Mouse (Mus musculus) fibroblast of lung, adult 2 months (primary cell): ENCODE data around the gene Rab25.
A peak's percentile ranks its signal among the peaks of the same experiment; 100 is the strongest.

Experiments
- DNase-seq: peaks from one replicate; pipeline ENCODE4 v3.0.0-alpha.2; 2011; ENCODE audit warnings: low read depth

Gene Rab25

DNA sequence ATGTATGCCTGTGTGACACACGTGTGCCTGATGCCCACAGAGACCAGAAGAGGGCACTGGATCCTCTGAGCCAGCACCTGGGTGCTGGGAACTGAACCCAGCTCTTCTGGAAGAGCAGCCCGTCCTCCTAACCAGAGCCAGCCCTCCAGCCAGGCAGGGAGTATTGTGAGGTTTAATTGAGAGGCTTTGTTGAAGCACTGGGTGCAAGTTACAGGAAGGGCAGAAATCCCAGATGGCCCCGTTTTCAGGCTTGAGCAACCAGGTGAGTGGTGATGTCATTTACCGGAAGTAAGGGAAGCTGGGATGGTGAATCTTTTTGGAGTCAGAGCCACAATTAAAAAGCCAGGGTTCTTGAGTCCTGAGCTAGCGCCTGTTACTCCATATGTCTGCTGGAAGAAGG is 23.1 kb downstream of the Rab25 start:
- no peak for DNase-seq

DNA sequence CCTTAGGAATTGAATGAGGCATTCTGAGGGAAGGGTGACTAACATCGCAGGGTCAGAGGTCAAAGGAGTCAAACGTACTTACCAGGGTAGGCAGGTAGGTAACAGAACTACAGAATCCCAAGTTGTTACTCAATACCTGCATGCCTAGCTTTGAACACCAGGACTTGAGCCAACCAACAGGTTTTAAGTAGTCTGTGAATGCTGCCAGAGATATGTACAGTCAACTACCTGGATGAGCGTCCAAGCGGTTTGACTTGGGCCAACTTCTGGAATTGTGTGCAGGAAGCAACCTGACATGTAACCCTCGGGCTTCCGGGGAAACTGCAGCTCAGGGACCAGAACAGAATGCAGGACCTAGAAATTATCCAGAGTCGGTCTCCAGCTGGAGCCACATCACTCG is 25.1 kb downstream of the Rab25 start:
- DNase-seq, result no peak

DNA sequence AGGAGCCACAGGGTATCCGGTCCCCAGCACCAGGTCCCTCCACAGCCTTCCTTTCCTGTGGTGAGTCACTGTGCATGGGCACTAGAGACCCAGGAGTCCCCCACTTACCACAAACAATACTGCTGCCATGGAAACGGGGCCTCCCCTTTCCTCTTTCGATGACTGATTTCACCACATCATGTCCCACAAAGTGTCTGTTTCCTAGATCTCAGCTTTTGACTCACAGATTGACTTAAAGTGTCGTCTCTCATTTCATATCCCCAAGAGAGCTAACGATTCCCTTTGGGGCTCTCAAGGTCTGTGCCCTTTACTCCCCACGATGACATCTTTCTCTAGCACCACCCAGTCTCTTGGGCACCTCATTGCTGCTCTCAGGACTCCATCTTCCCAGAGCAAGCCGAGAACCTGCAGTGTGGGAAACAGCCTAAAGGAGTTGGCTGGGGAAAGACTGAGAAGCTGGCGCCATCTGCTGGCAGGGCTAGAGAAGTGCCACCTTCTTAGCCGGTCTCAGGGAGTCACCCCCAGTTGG is 26.2 kb downstream of the Rab25 start:
- DNase-seq, result no peak

DNA sequence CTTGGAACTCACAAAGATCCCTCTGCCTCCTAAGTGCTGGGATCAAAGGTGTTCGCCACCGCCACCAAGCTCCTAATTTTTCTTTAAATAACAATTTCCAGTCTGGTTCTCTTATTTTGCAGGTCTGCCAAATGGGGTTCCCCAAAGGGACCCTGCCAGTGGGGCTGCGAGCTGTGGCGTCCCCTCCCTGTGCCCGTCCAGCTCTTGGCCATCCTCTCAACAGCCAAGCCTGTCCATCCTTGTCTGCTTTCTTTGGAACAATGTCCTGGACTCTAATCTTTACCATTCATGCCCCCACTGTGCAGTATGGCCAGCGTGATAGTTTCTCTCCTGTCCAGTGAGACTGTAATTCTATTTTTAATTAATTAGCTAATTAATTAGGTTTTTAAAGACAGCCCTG is 26.9 kb downstream of the Rab25 start:
- no peak for DNase-seq

DNA sequence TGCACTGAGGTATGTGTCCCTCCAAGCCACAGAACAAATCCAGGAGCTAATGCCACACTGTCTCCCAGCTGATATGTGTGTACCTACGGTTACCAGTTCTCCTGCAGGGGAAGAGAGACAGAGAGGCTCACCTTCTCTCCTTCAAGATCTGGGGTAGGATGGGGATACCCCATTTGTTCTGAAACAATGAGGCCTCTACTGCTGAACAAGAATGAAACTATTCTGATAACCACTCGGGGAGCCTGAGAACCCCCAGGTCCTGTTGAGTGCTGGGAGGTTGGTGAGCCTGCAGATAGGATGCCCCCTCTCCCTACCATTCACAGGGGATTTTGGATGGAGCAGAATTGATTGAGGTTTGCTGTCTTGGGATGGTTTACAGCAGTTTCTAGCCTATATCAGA is 28.0 kb downstream of the Rab25 start:
- DNase-seq, result no peak

DNA sequence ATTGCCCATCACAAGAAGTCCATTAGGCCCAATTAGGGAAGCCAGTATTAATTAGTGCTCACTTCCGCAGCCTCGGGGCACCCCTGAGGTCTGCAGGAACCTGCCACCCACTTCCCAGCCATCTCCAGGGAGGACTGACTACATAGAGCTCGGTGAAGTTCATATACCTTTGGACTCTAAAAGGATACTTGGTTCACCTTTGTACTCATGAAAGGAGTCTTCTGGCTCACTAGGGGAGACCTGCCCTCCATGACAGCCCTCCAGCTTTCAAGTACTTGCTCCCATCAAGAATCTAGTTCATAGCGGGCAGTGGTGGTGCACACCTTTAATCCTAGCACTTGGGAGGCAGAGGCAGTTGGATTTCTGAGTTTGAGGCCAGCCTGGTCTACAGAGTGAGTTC is 29.7 kb downstream of the Rab25 start:
- no peak for DNase-seq

DNA sequence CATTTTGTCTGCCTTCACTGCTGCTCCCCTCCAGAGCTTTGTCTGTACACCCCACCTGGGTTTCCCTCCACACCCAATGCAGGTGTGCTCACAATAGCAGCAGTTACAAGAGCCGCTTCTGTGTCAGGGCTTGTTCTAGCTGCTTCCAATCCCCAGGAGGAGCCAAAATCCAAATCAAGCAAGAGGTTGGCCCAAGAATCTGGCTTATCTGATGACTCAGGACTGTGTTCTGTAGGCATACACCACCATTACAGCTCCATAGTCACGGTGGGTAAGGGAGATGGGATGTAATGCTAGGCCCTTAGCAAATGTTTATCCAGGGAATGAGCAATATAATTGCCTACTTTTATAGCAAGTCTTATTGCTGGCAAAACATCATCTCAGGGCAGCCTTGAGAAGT is 31.7 kb downstream of the Rab25 start:
- DNase-seq, result no peak

DNA sequence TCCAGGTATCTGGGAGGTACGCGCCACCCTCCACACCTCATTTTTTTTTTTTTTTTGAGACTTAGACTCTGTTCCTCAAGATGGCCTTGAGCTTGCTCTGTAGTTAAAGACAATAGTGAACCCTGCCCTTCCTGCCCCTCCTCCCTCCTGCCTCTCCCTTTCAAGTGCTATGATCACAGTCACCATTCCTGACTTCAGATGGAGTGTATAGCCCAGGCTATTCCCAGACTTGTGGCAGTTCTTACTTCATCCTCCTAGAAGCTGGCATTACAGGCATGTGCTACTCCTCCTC is 33.1 kb downstream of the Rab25 start:
- no peak for DNase-seq

DNA sequence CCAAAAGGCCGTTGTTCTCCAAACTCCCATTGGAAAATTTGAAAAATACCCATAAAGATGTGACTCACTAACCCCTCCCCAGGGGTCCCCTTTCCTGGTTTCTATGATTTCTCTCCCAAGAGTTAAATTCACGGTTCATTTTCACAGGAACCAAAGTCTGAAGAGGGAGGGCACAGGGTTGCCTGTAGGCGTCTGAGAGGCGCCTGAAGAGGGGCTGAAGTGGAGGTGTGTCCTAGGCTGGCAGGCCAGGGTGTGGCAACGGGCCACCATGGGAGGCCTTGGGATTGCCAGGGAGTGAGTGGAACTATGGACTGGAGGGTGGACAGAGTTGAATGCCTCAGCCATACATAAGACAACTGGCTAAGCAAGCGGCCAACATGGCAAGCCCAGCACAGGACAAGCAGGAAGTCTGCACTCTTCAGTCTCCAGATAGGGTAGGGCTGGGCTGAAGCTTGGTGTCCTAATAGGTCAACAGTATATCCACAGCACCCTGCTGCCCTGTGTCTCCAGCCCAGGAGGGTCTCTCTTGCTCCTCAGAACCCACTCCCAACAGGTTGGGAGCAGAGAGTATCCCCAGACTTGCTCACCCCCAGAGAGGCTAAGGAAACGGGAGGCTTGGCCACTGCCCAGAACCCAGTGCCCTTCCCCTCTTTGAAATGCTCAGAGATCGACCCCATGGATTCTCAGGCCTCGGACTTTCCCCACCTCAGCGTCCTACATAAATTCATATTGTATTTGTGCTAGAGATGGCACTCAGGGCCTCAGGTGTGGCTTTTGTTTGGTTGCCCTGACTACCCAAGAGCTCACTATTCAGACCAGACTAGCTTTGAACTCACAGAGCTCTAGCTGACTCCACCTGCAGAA is 33.6 kb downstream of the Rab25 start:
- DNase-seq, result no peak

DNA sequence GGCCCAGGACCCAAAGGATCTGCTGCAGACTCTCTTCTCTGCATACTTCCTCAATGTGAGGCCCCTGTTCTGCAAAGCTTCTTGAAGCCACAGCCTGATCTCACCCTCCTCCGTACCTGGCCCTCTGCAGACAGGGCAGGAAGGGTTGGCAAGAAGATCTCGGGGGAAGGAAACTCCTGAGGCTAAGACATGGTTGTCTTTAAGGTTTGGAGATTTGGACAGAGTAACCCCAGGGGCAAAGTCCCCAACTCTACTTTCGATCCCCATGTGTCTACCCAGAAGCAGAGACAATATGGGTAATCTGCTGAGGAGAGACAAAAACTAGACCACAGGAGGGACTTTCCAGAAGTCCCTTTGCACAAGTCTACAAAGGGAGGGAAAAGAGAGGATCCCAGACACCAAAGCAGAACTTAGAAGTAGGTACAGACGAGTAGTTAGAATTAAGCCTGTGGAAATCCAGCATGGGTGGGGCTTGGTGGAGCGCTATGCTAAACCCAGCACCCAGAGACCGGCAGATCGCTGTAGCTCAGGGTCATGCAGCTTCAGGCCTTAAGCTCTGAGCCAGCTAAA is 34.5 kb downstream of the Rab25 start:
- DNase-seq, result no peak

DNA sequence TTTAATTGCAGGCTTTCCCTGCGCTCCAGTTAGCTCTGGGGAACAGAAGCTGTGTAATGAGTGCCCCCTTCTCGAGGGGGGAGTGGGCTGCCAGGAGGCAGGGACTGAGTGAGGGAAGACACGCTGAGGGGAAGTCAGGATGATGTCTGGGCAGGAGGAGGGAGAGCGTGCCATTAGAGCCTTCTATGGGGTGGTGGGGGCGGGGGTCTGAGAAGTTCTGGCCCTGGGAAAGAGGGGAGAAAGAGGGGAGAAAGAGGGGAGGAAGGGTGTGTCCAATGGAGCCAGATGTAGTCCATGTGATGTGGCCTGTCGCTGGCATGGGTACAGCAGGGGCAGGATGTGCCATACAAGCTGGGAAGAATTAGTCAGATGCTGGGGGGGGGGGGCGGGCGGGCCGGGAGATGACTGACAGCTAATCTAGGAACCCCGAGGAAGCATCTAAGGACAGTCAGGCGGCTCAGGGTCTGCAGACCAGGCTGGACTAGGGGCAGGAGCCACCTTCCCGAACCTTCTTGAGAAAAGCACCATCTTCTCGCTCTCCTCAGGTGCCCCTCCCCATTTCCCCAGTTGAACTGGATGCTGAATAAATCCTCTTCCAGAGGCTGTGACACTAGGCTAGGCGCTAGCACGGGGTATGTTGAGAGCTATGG is 35.1 kb downstream of the Rab25 start:
- DNase-seq, result no peak

DNA sequence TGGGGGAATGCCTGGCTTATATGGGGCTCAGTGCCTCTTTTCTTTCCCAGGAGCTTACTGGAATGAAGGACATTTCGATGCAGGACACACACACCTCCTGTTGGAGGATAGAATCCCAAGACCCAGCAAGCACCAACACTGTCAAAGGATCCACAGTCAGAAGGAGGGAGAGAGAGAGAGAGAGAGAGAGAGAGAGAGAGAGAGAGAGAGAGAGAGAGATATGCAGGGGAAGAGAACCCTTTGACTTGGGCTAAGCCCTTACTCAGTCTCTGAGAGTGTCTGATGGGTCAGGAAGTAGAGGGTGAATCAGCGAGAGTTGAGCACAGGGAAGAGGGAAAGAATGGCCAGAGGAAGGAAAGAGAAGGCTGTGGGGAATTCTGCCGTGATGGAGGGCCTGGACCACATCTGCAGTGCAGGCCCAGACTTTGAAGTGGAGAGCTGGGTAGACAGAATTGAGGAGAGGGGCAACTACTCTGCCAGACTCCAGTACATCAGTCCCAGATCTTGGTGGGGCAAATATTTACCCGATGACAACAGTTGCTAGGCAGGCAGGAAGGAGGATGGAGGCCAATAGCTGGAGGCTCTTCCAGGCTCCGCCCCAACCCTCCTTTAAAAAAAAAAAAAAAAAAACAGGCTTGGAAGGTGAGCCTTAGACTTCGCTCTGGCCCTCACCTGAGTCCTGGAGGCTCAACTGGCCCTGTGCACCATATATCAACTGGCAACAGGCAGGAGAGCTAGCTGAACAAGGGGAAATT is 35.8 kb downstream of the Rab25 start:
- no peak for DNase-seq

DNA sequence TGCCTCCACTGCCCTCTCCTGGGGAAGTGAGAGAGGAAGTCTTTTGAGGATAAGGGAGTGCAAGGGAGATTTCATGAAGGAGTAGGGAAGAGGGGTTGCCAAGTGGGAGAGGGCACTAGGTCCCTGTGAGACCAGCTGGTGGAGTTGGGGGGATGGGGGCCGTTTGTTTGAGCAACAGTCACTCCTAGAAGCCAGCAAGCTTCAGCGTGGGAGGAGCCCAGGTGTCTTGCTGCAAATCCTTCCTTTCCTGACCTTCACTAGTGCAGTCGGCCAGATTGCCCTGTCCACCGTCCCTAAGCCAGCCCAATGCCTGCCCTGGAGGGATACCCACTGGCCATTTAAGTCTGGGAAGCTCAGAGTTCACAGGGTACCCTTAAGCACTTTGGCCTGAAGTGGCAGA is 36.5 kb downstream of the Rab25 start:
- no peak for DNase-seq

DNA sequence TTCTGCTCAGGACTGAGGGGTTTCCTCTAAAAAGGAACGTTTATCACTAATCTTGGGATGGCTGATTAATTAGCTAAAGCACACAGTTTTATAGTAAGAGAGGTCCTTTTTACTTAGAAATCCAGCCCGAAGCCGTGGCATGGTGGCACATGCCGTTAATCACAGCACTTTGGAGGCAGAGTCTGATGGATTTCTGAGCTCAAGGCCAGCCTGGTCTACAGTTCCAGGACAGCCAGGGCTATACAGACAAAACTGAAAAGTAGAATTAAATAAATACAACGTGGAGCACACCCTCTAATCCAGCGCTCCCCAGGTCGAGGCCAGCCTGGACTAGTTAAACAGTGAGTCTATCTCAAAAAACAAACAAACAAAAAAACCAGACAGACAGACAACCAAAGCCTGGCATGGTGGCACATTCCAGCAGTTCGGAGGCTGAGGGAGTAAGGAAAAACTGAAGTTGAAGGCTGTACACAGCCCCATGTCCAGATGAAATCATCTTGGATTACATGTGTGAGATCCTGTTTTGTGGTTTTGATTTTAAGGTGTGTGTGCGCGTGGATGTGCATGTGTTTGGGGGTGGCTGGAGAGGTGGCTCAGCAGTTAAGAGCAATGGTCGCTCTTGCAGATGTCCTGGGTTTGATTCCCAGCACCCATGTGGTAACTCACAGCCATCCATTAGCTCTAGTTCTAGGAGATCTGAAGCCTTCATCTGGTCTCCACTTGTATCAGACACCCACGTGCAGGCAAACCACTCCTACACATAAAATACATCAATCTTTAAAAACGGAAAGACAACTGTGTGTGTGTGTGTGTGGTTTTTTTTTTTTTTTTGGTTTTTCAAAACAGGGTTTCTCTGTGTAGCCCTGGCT is 37.4 kb downstream of the Rab25 start:
- no peak for DNase-seq

DNA sequence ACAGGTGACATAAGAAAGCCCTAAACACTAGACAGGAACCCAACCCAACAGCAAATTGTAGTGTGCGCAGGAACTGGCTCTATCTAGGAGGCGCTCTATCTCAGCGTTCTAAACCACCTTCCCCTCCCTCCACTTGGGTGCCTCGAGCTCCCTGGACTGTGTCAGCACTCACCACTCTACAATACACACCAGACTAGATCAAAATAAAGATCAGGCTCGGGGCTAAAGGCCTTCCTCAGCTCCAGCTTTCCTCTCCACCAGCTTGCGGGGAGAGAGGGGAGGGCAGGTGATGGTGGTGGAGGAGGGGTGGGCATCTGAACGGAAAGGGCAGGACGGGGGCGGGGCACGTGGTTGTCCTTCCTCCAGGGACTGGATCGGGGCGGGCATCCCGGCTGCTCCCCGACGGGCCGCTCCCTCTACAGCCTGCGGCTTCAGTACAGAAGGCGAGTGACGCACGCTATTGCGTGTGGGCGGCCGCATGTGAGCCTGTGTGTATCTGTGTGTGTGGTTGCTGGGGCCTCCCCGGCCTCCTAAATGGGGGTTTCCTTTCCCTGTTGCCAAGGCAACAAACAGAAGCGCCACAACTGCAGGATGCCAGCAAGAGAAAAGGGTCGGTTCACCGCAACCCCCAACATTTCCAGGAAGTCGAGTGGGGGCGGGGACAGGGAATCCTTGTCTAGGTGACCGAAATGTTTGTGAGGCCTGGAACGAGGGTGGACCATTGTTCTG is 38.2 kb downstream of the Rab25 start, which contains the start of gene Lmna:
Gene Lmna, minus strand, starts transcription at position 265 of the 729 bp plus-strand sequence.
- peak; percentile 93 for DNase-seq

DNA sequence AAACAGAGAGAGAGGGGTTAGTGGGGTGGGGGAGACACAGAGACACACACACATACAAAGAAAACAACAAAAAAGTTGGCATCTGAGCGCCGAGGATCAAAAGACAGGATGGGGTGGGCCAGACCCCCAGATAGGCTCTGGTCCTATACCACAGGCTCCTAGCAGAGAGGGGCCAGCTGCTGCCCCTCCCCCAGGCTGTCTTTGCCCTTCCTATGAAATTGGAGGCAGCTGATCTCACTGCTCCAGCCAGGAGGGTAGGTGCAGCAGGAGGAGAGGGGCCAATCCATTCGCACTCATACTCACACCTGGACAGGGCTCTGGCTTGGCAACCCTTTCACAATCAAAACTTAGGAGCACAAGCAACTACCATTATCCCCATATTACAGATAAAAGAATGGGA is 38.9 kb downstream of the Rab25 start:
- DNase-seq, result no peak

DNA sequence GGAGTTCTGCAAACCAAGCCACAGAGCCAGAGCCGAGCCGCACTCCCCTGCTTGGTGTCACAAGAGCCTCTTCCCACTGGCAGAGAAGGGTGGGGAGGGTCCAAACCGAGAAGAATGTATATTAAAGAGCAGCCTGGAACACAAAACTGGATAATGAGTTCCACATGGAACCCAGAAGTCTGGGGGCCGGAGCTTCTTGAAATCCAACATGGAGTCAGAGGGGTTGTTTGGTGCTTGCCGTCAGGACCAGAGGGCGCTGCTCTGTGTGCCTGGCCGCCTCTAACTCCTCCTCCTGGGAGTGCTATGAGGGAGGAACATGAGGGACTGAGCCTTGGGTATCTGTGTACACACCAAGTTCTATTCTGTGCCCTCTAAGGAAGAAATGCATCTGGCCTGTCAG is 42.3 kb downstream of the Rab25 start:
- DNase-seq, result no peak

DNA sequence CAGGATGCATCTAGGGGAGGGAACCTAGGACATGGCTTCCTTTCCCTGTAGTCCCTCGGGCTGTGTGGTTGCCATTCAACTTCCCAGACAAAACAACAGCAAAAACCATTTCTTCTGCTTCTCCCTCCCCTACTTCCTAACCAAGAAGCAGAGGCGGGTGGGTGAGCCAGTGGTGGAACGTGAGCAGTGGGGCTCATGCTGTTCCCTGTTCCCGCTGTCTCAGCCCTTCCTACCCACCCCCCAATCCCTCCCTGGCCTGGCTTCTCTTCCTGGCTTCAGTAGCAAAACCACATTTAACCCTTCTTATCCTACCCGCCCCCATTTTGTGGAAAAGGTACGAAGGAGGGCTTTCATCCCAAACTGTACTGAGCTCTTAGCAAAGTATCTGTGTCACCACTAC is 43.0 kb downstream of the Rab25 start:
- no peak for DNase-seq

DNA sequence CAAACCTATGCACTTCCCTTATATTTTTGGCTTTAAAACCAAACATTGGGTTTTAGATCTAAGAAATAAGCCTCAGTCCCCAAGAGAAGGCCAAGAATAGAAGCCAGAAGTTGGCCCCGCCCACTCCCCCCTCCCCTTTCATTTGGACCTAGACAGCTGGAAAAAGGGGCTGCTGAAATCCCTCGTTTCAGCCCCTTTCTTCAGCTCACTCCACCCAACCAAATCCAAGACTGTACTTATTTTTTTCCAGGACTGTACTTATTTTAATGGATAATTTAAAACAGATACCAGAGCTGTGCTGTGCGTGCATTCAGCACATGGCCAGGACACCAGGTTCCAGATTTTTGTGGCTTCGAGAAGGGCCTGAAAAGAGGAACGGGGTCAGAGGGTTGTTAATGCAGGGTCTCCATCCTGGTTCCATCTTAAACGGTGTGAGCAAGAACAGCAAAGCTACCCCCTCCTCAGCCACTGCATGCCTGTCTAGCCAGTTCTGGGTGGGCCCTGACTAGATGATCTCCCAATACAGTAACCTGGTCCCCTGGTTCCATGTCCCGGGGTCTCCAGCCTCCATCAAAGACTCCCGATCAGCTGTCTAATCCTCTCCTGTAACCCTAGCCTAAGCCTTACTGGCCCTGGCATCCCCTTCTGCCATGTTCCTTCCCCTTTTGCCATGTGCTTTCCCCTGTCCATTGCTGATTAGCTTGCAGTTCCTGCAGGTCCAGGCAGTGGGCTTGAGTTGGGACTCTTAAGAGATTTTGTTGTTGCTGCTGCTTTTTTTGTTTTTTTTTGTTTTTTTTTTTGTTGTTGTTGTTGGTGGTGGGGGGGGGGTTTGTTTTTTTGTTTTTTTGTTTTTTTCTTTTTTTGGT is 44.0 kb downstream of the Rab25 start:
- no peak for DNase-seq

DNA sequence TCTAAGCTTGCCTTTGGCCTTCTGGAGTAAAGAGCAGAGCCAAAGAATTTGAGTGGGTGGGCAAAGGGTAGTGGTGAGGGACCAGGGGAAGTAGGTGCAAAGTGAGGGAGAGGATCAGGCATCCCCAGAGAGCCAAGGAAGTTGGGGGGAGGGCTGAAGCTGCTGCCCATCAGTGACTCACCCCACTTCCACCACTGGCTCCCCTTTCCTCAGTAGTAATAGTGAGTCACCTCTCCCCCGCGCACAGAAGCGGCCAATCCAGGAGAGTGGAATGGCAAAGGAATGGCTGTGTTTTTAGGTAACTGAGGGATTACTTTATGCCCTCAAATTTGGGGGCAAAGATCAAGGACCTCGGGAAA is 44.6 kb downstream of the Rab25 start:
- DNase-seq, result peak; percentile 90
